Mouse (Mus musculus) embryonic facial prominence, embryonic 10.5 days (tissue): Measurements from ENCODE around the gene Zfp422. TPM values are rescaled to one million over a fixed set of nuclear protein-coding genes. Genes with fewer than 3 reads are reported as not detected.
A peak's percentile ranks its signal among the peaks of the same experiment; 100 is the strongest.
"Not testable (repeated sequence)": the region's sequence is repeated elsewhere in the genome, so short reads cannot be mapped to it uniquely, and the experiment has no call there.

Experiments used
- DNase-seq: peaks from one replicate; pipeline ENCODE4 v3.0.0-alpha.2; 2017; ENCODE audit warnings: low spot score
- H3K27ac ChIP-seq: fragments of 300-500 bp; sonication (generic); replicated peaks from 2 replicates; pipeline ENCODE4 v1.5.1; 2016; ENCODE audit warnings: mild to moderate bottlenecking
- H3K27me3 ChIP-seq: fragments of 300-500 bp; sonication (generic); replicated peaks from 2 replicates; pipeline ENCODE4 v1.6.1; 2016; ENCODE audit warnings: low read depth, mild to moderate bottlenecking; ENCODE audit not compliant: poor library complexity, severe bottlenecking
- H3K36me3 ChIP-seq: fragments of 300-500 bp; sonication (generic); replicated peaks from 2 replicates; pipeline ENCODE4 v1.6.1; 2016; ENCODE audit warnings: mild to moderate bottlenecking, moderate library complexity
- H3K4me1 ChIP-seq: fragments of 300-500 bp; sonication (generic); 2 replicates; pipeline ENCODE4 v1.6.1; 2016
- H3K4me3 ChIP-seq: fragments of 300-500 bp; sonication (generic); 2 replicates; pipeline ENCODE4 v1.5.1; 2016; ENCODE audit warnings: mild to moderate bottlenecking, moderate library complexity
- H3K9me3 ChIP-seq: fragments of 300-500 bp; sonication (generic); 2 replicates; pipeline ENCODE4 v1.6.1; 2016; ENCODE audit warnings: mild to moderate bottlenecking
- WGBS: fragments of 180-500 bp; shearing (Covaris S2); methylation state at CpG from one replicate; pipeline ENCODE4 v1.1.7; 2016; 5-methylcytosine and 5-hydroxymethylcytosine counted together
- polyA plus RNA-seq: library from polyadenylated mRNA; unstranded; fragments of >200 nt; fragmentation: Nextera tagmentation; extraction: Ambion mirVana; gene quantifications from 2 replicates; pipeline ENCODE4 v1.2.1, GENCODE M21; 2016

Zfp422 gene
- polyA plus RNA-seq, 1 experiment from 2014 or later, result 267 TPM

DNA sequence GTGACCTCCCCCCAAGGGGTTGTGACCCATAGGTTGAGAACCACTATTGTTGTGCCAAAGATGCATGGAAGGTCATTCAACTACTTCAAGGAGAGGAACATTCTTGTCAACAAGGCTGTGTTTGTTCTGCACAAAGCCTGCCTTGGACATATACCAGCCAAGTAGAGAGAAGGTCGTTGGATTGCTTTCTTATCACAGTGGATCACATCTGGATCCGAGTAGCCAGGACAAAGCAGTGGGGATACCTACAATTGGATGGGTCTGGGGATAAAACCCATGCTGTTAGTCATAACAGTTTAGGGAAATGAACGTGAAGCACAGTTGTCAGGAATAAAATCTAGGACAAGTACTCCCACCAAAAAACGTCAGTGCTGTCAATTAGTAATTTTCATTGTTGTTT lies 15.1 kb upstream of the Zfp422 start:
- Histone ChIP-seq H3K27ac (no peak overlapping the region), H3K4me3 (no peak overlapping the region), H3K27me3 (no peaks in the 10 kb centered on the region), H3K9me3 (no peaks in the 10 kb centered on the region), H3K36me3 (peaks cover 7% of the 10 kb centered on the region; the same call in 1 of the 2 replicates), H3K4me1 (0 out of 2 replicates have a peak, but pooled peaks cover 9% of the 10 kb centered on the region)
- no peak for DNase-seq
- WGBS, result 52% methylated on average over 4 of the region's 4 CpGs

DNA sequence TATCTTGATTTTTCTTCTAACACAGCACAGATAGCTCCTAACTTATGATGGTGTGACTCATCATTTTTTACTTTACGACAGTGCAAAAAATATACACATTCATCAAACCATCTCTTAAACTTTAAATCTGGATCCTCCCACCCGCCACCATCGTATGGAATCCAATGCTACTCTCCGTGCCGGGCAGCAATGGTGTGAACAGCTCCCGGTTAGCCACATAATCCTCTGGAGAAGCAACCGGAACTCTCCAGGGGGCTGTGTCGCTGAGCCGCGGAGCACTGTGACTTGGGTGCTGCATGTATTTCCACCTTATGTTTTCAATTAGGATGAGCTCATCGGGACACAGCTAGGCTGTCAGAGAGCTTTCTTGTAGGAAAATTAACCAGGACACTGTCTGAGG lies 14.1 kb upstream of the Zfp422 start:
- Histone ChIP-seq H3K4me3 (no peak overlapping the region), H3K4me1 (0 out of 2 replicates have a peak, but pooled peaks cover 11% of the 10 kb centered on the region), H3K9me3 (no peaks in the 10 kb centered on the region), H3K36me3 (peaks cover 10% of the 10 kb centered on the region; the same call in 1 of the 2 replicates), H3K27ac (no peak overlapping the region), H3K27me3 (no peaks in the 10 kb centered on the region)
- no peak for DNase-seq
- WGBS, result 83% methylated on average over 11 of the region's 11 CpGs

DNA sequence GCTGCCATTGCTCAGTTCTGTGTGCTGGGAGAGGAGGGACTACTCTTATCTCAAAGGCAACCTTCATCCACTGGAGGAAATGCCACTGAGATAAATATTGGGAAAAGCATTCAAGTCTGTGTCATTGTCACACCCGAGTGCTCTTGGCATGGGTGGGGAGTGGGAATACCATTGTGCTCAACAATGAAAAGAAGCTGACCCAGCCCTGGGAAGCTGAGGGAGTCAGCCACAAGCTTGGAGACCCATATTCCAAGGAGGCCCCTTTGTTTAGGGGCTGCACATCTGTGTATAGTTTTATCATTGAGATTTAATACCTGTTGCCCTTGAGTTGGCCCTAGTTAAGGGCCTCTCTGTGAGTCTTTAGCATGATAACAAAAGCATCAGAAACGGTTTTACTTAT lies 10.9 kb upstream of the Zfp422 start:
- 75% methylated on average over 2 of the region's 2 CpGs for WGBS

GRCm38 (mm10) chr6:116638871-116639270 lies 10.1 kb upstream of the Zfp422 start:
- H3K27ac ChIP-seq, result no peak overlapping the region
- H3K4me3 ChIP-seq, result no peak overlapping the region
- no peaks in the 10 kb centered on the region for H3K9me3 ChIP-seq
- peaks cover 5% of the 10 kb centered on the region; the same call in 1 of the 2 replicates for H3K36me3 ChIP-seq
- 86% methylated on average over 2 of the region's 2 CpGs for WGBS
- DNase-seq, result no peak
- no peaks in the 10 kb centered on the region for H3K27me3 ChIP-seq
- peaks cover 22% of the 10 kb centered on the region for H3K4me1 ChIP-seq

More for the DNA sequence above, 10.9 kb upstream of the Zfp422 start:
- H3K27ac ChIP-seq, result no peak overlapping the region
- peaks cover 22% of the 10 kb centered on the region for H3K4me1 ChIP-seq
- peaks cover 5% of the 10 kb centered on the region; the same call in 1 of the 2 replicates for H3K36me3 ChIP-seq
- no peaks in the 10 kb centered on the region for H3K27me3 ChIP-seq
- no peak overlapping the region for H3K4me3 ChIP-seq
- no peak for DNase-seq
- no peaks in the 10 kb centered on the region for H3K9me3 ChIP-seq

DNA sequence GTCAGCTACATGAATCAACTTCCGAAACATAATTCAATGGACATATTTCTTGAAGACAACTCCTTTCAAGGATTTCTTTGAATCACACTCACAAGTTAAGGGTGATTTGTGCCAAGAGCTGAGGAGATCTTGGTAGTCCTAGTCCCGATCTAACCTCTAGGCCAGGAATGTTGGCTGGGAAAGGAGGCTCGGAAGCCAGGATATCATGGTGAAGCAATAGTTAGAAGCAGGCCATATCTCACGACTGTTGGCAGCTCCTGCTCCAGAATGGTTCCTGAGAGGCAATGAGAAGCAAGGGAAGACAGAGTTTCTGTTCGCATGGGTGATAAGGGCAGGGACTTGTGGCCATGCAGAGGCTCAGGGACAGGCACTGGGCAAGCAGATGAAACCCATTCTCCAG lies 8.7 kb upstream of the Zfp422 start:
- no peaks in the 10 kb centered on the region for H3K27me3 ChIP-seq
- H3K36me3 ChIP-seq, result peaks cover 5% of the 10 kb centered on the region; the same call in 1 of the 2 replicates
- H3K4me1 ChIP-seq, result peaks cover 16% of the 10 kb centered on the region
- H3K9me3 ChIP-seq, result no peaks in the 10 kb centered on the region
- no peak for DNase-seq
- no peak overlapping the region for H3K27ac ChIP-seq
- WGBS, result 91% methylated on average over 5 of the region's 5 CpGs
- no peak overlapping the region for H3K4me3 ChIP-seq

- DNase-seq, result no peak
- Histone ChIP-seq H3K27ac (no peak overlapping the region), H3K27me3 (no peaks in the 10 kb centered on the region), H3K4me3 (no peak overlapping the region), H3K4me1 (peaks cover 16% of the 10 kb centered on the region), H3K36me3 (peaks cover 5% of the 10 kb centered on the region; the same call in 1 of the 2 replicates), H3K9me3 (no peaks in the 10 kb centered on the region)
- WGBS, result 81% methylated on average over 9 of the region's 9 CpGs
Measured at GRCm38 (mm10) chr6:116636581-116637235, 7.9 kb upstream of the Zfp422 start.

GRCm38 (mm10) chr6:116635251-116636180 lies 6.7 kb upstream of the Zfp422 start:
- Histone ChIP-seq H3K9me3 (no peaks in the 10 kb centered on the region), H3K27me3 (no peaks in the 10 kb centered on the region), H3K36me3 (peaks cover 5% of the 10 kb centered on the region; the same call in 1 of the 2 replicates), H3K4me1 (peaks cover 16% of the 10 kb centered on the region), H3K27ac (peak overlapping the region; percentile 44; the same call in 1 of the 2 replicates), H3K4me3 (no peak overlapping the region)
- 53% methylated on average over 10 of the region's 10 CpGs for WGBS
- peak; percentile 28 for DNase-seq

DNA sequence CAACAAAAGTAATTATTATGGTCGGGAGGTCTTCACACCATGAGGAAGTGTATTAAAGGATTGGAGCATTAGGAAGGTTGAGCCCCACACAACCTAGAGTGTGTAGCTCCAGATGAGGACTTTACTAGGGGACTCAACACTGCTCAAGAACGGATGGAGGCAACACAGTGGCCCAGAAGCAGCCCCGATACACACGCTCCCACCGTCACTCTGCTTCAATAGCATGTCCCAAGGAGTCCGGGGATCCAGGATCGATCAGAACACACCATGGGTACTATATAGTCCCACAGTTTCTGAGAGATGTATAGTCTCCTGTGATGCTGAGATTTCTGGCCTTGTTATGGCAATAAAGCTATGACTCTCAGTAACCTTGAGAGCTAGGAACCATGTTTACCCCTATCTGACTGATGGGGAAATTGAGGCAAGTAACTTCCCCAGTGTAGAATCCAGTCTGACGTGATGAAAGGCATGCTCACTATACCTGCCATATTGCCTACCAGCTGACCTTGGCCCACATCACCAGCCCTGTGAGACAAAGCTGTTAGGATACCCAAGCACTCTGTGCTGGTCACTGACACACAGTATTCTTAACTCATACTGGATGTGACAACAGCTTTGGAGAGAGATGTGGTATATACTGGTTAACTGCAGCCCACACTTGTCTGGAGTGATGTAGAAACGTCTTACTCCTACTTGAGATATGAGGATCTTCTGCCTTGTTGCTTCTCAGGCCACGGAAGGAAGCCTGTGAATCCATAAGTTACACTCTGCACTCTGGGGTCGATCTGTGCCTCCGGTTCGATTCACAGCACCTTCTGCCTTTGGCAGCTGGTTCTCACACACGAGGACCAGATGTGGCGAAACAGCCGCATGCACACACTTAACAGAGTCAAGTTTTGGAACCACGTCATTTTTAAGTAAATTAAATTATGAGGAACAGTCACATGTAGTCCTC lies 5.2 kb upstream of the Zfp422 start:
- H3K9me3 ChIP-seq, result no peaks in the 10 kb centered on the region
- no peaks in the 10 kb centered on the region for H3K27me3 ChIP-seq
- no peak overlapping the region for H3K4me3 ChIP-seq
- WGBS, result 88% methylated on average over 17 of the region's 17 CpGs
- no peak for DNase-seq
- no peak overlapping the region for H3K27ac ChIP-seq
- peaks cover 20% of the 10 kb centered on the region for H3K4me1 ChIP-seq
- H3K36me3 ChIP-seq, result peaks cover 5% of the 10 kb centered on the region; the same call in 1 of the 2 replicates

DNA sequence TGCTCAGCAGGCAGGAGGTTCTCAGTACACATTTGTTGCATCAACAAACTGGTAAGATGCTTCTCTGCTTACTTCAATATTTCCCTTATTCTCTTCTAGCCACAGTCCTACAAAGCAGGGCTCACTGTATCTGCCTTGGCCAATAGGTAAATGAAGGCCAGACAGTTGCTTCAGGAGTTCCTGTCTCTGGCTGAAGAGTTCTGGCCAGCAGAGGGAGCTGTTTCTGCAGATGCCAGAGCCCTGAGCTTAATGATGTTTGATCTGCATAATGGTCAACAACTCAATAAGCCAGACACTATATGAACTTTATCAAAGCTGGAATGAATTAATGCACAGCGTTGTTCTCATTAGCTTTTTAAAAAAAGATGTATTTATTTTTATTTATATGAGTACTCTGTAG lies 3.3 kb upstream of the Zfp422 start:
- Histone ChIP-seq H3K9me3 (no peaks in the 10 kb centered on the region), H3K4me1 (peaks cover 21% of the 10 kb centered on the region), H3K36me3 (peaks cover 2% of the 10 kb centered on the region), H3K27me3 (no peaks in the 10 kb centered on the region), H3K27ac (no peak overlapping the region), H3K4me3 (no peak overlapping the region)
- WGBS, result 49% methylated on average over 1 of the region's 1 CpGs
- DNase-seq, result peak; percentile 67

DNA sequence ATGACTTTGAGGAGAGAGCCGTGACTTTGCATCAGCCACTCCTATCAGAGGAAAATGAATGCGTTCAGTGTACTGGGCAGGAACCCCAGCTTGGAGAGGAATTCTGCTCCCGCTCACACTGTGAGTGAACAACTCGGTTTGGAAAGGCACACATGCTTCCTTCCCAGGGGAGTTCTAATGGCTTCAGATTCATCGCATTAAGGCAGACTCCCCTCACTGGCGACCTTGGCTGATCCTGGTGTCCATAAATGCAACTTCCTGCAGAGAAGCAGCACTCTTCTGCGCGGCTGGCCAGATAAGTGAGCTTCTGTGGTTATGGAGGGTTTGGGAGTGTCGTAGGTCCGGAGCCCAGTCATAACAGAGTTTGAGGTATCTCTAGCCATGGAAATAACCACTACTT lies 967 bp upstream of the Zfp422 start:
- Histone ChIP-seq H3K9me3 (no peaks in the 10 kb centered on the region), H3K27ac (peak overlapping the region; percentile 35; the same call in 1 of the 2 replicates), H3K4me3 (no peak overlapping the region), H3K4me1 (peaks cover 11% of the 10 kb centered on the region), H3K27me3 (no peaks in the 10 kb centered on the region), H3K36me3 (peaks cover 25% of the 10 kb centered on the region)
- no peak for DNase-seq
- 92% methylated on average over 10 of the region's 10 CpGs for WGBS

- peaks cover 11% of the 10 kb centered on the region for H3K4me1 ChIP-seq
- H3K9me3 ChIP-seq, result no peaks in the 10 kb centered on the region
- H3K4me3 ChIP-seq, result peak overlapping the region; percentile 76
- no peak for DNase-seq
- peak overlapping the region; percentile 99 for H3K27ac ChIP-seq
- H3K36me3 ChIP-seq, result peaks cover 31% of the 10 kb centered on the region
- H3K27me3 ChIP-seq, result no peaks in the 10 kb centered on the region
- WGBS, result 31% methylated on average over 9 of the region's 9 CpGs
Measured at GRCm38 (mm10) chr6:116628095-116628494, 704 bp downstream of the Zfp422 start.

GRCm38 (mm10) chr6:116626417-116626816 lies 2.4 kb downstream of the Zfp422 start:
- not testable (repeated sequence) for H3K9me3 ChIP-seq, H3K4me3 ChIP-seq, H3K27ac ChIP-seq, DNase-seq, H3K27me3 ChIP-seq
- WGBS, result 95% methylated on average over 9 of the region's 9 CpGs
- H3K4me1 ChIP-seq, result peaks cover 16% of the 10 kb centered on the region
- peaks cover 31% of the 10 kb centered on the region for H3K36me3 ChIP-seq
